Mouse (Mus musculus) bone marrow macrophage, adult 2 months (primary cell): ENCODE results near the gene Gse1.

ENCODE experiments used
- CTCF ChIP-seq: IDR thresholded peaks from 2 replicates; pipeline ENCODE4 v1.5.1; 2012; ENCODE audit warnings: low read depth, mild to moderate bottlenecking, low read length, moderate library complexity
- POLR2A ChIP-seq: IDR thresholded peaks from 2 replicates; pipeline ENCODE4 v1.6.1; 2012; ENCODE audit warnings: mild to moderate bottlenecking, low read depth, low read length, borderline replicate concordance

DNA sequence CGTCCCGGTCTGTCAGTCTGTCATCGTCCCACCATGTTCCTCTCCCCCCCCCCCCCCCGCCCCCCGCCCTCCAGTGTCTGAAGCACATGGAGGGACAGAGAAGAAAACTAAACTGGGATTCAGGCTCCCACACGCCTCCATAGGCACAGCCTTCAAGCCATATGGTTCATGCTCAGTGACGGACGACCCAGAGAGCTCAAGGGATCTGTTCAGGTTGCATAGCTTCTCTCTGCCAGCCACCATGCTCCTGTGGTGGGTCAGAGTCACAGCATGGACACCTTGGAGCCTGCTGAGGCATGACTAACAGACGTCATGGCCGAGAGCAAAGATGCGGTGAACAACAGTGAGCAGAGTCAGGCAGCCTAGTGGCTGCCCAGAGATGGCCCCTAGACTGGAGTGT, 187.2 kb downstream of the Gse1 start:
- TF ChIP-seq CTCF (no peak), POLR2A (no peak)
